Mouse (Mus musculus): ENCODE results near the gene Ccdc51.

The Ccdc51 gene

GRCm38 (mm10) chr9:109096856-109097255 is 14.6 kb downstream of the Ccdc51 start:
- DNase-seq (ENCODE audit: low read depth, low spot score), result peak; percentile 43

GRCm38 (mm10) chr9:109097291-109097690 is 15.0 kb downstream of the Ccdc51 start:
- no peak for DNase-seq (ENCODE audit: low read depth, low spot score)

GRCm38 (mm10) chr9:109097831-109098230 is 15.5 kb downstream of the Ccdc51 start:
- no peak for DNase-seq (ENCODE audit: low read depth, low spot score)

GRCm38 (mm10) chr9:109098366-109098765 is 16.1 kb downstream of the Ccdc51 start:
- DNase-seq (ENCODE audit: low read depth, low spot score), result no peak

GRCm38 (mm10) chr9:109098969-109099368 is 16.7 kb downstream of the Ccdc51 start:
- DNase-seq (ENCODE audit: low read depth, low spot score), result no peak

- DNase-seq (ENCODE audit: low read depth, low spot score), result no peak
Measured at GRCm38 (mm10) chr9:109100307-109100928, 18.1 kb downstream of the Ccdc51 start.

GRCm38 (mm10) chr9:109101933-109102445 is 19.7 kb downstream of the Ccdc51 start:
- no peak for DNase-seq (ENCODE audit: low read depth, low spot score)

- DNase-seq (ENCODE audit: low read depth, low spot score), result no peak
Measured at GRCm38 (mm10) chr9:109102541-109102940, 20.2 kb downstream of the Ccdc51 start.

GRCm38 (mm10) chr9:109103250-109103649 is 21.0 kb downstream of the Ccdc51 start:
- no peak for DNase-seq (ENCODE audit: low read depth, low spot score)

- DNase-seq (ENCODE audit: low read depth, low spot score), result no peak
Measured at GRCm38 (mm10) chr9:109104083-109104482, 21.8 kb downstream of the Ccdc51 start.

GRCm38 (mm10) chr9:109105011-109105410 is 22.7 kb downstream of the Ccdc51 start:
- DNase-seq (ENCODE audit: low read depth, low spot score), result no peak

GRCm38 (mm10) chr9:109105648-109106047 is 23.4 kb downstream of the Ccdc51 start:
- DNase-seq (ENCODE audit: low read depth, low spot score), result no peak

GRCm38 (mm10) chr9:109107341-109107740 is 25.0 kb downstream of the Ccdc51 start:
- DNase-seq (ENCODE audit: low read depth, low spot score), result no peak

- no peak for DNase-seq (ENCODE audit: low read depth, low spot score)
Measured at GRCm38 (mm10) chr9:109110240-109110639, 27.9 kb downstream of the Ccdc51 start.

GRCm38 (mm10) chr9:109111101-109111500 is 28.8 kb downstream of the Ccdc51 start:
- no peak for DNase-seq (ENCODE audit: low read depth, low spot score)

- DNase-seq (ENCODE audit: low read depth, low spot score), result no peak
Measured at GRCm38 (mm10) chr9:109111591-109111990, 29.3 kb downstream of the Ccdc51 start.

- no peak for DNase-seq (ENCODE audit: low read depth, low spot score)
Measured at GRCm38 (mm10) chr9:109113331-109113730, 31.0 kb downstream of the Ccdc51 start.

- no peak for DNase-seq (ENCODE audit: low read depth, low spot score)
Measured at GRCm38 (mm10) chr9:109114276-109114675, 32.0 kb downstream of the Ccdc51 start.

GRCm38 (mm10) chr9:109114871-109115270 is 32.6 kb downstream of the Ccdc51 start:
- no peak for DNase-seq (ENCODE audit: low read depth, low spot score)

GRCm38 (mm10) chr9:109116205-109116604 is 33.9 kb downstream of the Ccdc51 start:
- no peak for DNase-seq (ENCODE audit: low read depth, low spot score)

GRCm38 (mm10) chr9:109118106-109118505 is 35.8 kb downstream of the Ccdc51 start:
- DNase-seq (ENCODE audit: low read depth, low spot score), result no peak

- no peak for DNase-seq (ENCODE audit: low read depth, low spot score)
Measured at GRCm38 (mm10) chr9:109119571-109119970, 37.3 kb downstream of the Ccdc51 start.

- no peak for DNase-seq (ENCODE audit: low read depth, low spot score)
Measured at GRCm38 (mm10) chr9:109120956-109121355, 38.7 kb downstream of the Ccdc51 start.
